Mouse (Mus musculus) kidney, adult 2 months (tissue): ENCODE measurements around the gene Olfr1341. TPM values are rescaled to one million over a fixed set of nuclear protein-coding genes. Genes with fewer than 3 reads are reported as not detected.

Source experiments
- DNase-seq: peaks from one replicate; pipeline ENCODE4 v3.0.0; 2021
- H3K27ac ChIP-seq: fragments of 200-500 bp; 2 replicates; pipeline ENCODE4 v1.5.1; 2012; ENCODE audit warnings: low read depth, low read length, control low read depth, inconsistent platforms; ENCODE audit not compliant: insufficient read depth
- H3K27me3 ChIP-seq: fragments of 200-500 bp; replicated peaks from 2 replicates; pipeline ENCODE4 v1.6.1; 2012; ENCODE audit warnings: mild to moderate bottlenecking, moderate library complexity, low read length, inconsistent platforms; ENCODE audit not compliant: control insufficient read depth, insufficient read depth
- H3K36me3 ChIP-seq: fragments of 200-500 bp; 2 replicates; pipeline ENCODE4 v1.6.1; 2012; ENCODE audit warnings: mild to moderate bottlenecking, moderate library complexity, low read length, inconsistent platforms; ENCODE audit not compliant: control insufficient read depth, insufficient read depth
- H3K4me1 ChIP-seq: fragments of 200-500 bp; 2 replicates; pipeline ENCODE4 v1.6.1; 2011; ENCODE audit warnings: low read length; ENCODE audit not compliant: control insufficient read depth, insufficient read depth
- H3K4me3 ChIP-seq: fragments of 200-500 bp; 2 replicates; pipeline ENCODE4 v1.5.1; 2011; ENCODE audit warnings: mild to moderate bottlenecking, low read depth, low read length, control low read depth; ENCODE audit not compliant: insufficient read depth
- CTCF ChIP-seq: fragments of 200-500 bp; conservative IDR thresholded peaks from 2 replicates; pipeline ENCODE4 v1.5.1; 2011; ENCODE audit warnings: low read depth, mild to moderate bottlenecking, control low read depth, low read length, moderate library complexity, mixed read lengths; ENCODE audit not compliant: insufficient read depth, insufficient read length
- POLR2A ChIP-seq: fragments of 200-500 bp; IDR thresholded peaks from one replicate; pipeline ENCODE4 v1.6.1; 2011; ENCODE audit warnings: low read depth, low read length, control low read depth
- WGBS: fragments of 180-500 bp; shearing (Covaris S2); methylation state at CpG from one replicate; pipeline ENCODE4 v1.1.7; 2018; 5-methylcytosine and 5-hydroxymethylcytosine counted together
- polyA plus RNA-seq: library from polyadenylated mRNA; depleted of rRNA; stranded (reverse); fragments of >200 nt; gene quantifications from 2 replicates; pipeline ENCODE4 v1.2.3, GENCODE M21; 2012; rRNA removed

Gene Olfr1341
- polyA plus RNA-seq = not detected in 2 replicates

GRCm38 (mm10) chr4:118703223-118703622, at the start of gene Olfr1341:
TSS of gene Olfr1341 (plus strand) at chr4:118703523.
- Histone ChIP-seq H3K4me3 (no peak within 1 kb of the TSS), H3K27ac (no peak within 1 kb of the TSS), H3K36me3 (no peaks in the 10 kb centered on the region), H3K4me1 (no peaks in the 10 kb centered on the region), H3K27me3 (no peaks in the 10 kb centered on the region)
- WGBS = 67% methylated on average over 3 of the region's 3 CpGs
- DNase-seq = no peak
- TF ChIP-seq CTCF = no peak
- TF ChIP-seq POLR2A = no peak

- H3K27ac ChIP-seq = no peak within 1 kb of the TSS
- no peaks in the 10 kb centered on the region for H3K36me3 ChIP-seq
- H3K27me3 ChIP-seq = no peaks in the 10 kb centered on the region
- no peak for DNase-seq
- H3K4me3 ChIP-seq = no peak within 1 kb of the TSS
- TF ChIP-seq CTCF = no peak
- TF ChIP-seq POLR2A = no peak
- H3K4me1 ChIP-seq = no peaks in the 10 kb centered on the region
Measured at GRCm38 (mm10) chr4:118658652-118659051, 44.7 kb upstream of the Olfr1341 start, which contains the start of gene Olfr62. TSS of gene Olfr62 (plus strand) at chr4:118658952.

- 55% methylated on average over 2 of the region's 2 CpGs for WGBS
- TF ChIP-seq POLR2A (no peak), CTCF (no peak)
Measured at GRCm38 (mm10) chr4:118687086-118687485, 16.2 kb upstream of the Olfr1341 start.

GRCm38 (mm10) chr4:118692412-118692973, 10.8 kb upstream of the Olfr1341 start, which contains the start of gene Olfr1342:
TSS of gene Olfr1342 (minus strand) at chr4:118692756.
- Histone ChIP-seq H3K4me3 (no peak within 1 kb of the TSS), H3K27ac (no peak within 1 kb of the TSS), H3K27me3 (no peaks in the 10 kb centered on the region), H3K4me1 (no peaks in the 10 kb centered on the region), H3K36me3 (no peaks in the 10 kb centered on the region)
- DNase-seq = no peak
- whole genome bisulfite sequencing = 26% methylated on average over 12 of the region's 12 CpGs
- TF ChIP-seq POLR2A (no peak), CTCF (no peak)

More at GRCm38 (mm10) chr4:118687086-118687485, 16.2 kb upstream of the Olfr1341 start:
- Histone ChIP-seq H3K4me3 (no peak overlapping the region), H3K36me3 (no peaks in the 10 kb centered on the region), H3K27me3 (no peaks in the 10 kb centered on the region; the same call in 1 of the 2 replicates), H3K4me1 (no peaks in the 10 kb centered on the region), H3K27ac (no peak overlapping the region)
- no peak for DNase-seq

- no peaks in the 10 kb centered on the region for H3K4me1 ChIP-seq
- H3K27ac ChIP-seq = no peak overlapping the region
- H3K27me3 ChIP-seq = no peaks in the 10 kb centered on the region
- TF ChIP-seq CTCF = no peak
- no peak for TF ChIP-seq POLR2A
- WGBS = 38% methylated on average over 2 of the region's 2 CpGs
- no peaks in the 10 kb centered on the region for H3K36me3 ChIP-seq
- H3K4me3 ChIP-seq = no peak overlapping the region
- no peak for DNase-seq
Measured at GRCm38 (mm10) chr4:118693812-118694211, 9.5 kb upstream of the Olfr1341 start.

- no peak for TF ChIP-seq CTCF
- no peak for TF ChIP-seq POLR2A
- Histone ChIP-seq H3K36me3 (no peaks in the 10 kb centered on the region), H3K27ac (no peak overlapping the region), H3K4me3 (no peak overlapping the region), H3K4me1 (no peaks in the 10 kb centered on the region), H3K27me3 (no peaks in the 10 kb centered on the region)
- WGBS = 81% methylated on average over 5 of the region's 5 CpGs
- no peak for DNase-seq
Measured at GRCm38 (mm10) chr4:118708086-118708485, 4.8 kb downstream of the Olfr1341 start.

- 55% methylated on average over 1 of the region's 1 CpGs for WGBS
Measured at GRCm38 (mm10) chr4:118711656-118712055, 8.3 kb downstream of the Olfr1341 start.

More at GRCm38 (mm10) chr4:118711656-118712055, 8.3 kb downstream of the Olfr1341 start:
- Histone ChIP-seq H3K4me3 (no peak overlapping the region), H3K36me3 (no peaks in the 10 kb centered on the region), H3K4me1 (no peaks in the 10 kb centered on the region), H3K27me3 (no peaks in the 10 kb centered on the region), H3K27ac (no peak overlapping the region)
- no peak for DNase-seq
- TF ChIP-seq POLR2A (no peak), CTCF (no peak)
